Mouse (Mus musculus) lung, adult 2 months (tissue): Measurements from ENCODE around the gene Olfr877.

Experiments
- CTCF ChIP-seq: fragments of 200-500 bp; IDR thresholded peaks from 2 replicates; pipeline ENCODE4 v1.5.1; 2011; ENCODE audit warnings: mild to moderate bottlenecking, low read length, control low read depth; ENCODE audit not compliant: insufficient read depth
- POLR2A ChIP-seq: fragments of 200-500 bp; IDR thresholded peaks from 2 replicates; pipeline ENCODE4 v1.6.1; 2011; ENCODE audit warnings: low read depth, mild to moderate bottlenecking, control low read depth, low read length, borderline replicate concordance; ENCODE audit errors: extremely low read depth

DNA sequence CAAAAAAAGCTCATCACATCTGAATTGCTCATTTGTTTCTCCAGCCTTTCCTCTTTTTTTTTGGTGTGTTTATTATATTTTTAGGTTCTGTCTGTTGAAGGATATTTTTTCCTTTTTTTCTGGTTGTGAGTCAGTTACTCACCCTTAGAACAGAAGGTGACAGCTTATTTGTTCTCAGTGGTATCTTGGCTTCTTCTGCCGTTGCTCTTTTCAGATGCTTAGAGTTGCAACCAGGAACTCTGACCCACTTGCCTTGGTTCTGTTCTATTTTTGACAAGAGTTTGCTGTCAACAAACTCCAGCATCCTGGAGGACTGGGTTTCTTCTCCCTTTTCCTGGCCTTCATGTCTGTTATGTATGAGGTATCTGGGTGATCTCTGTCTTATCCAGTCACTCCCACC lies 9.3 kb downstream of the Olfr877 start:
- no peak for TF ChIP-seq CTCF
- TF ChIP-seq POLR2A: no peak
